Mouse (Mus musculus): ENCODE measurements around the gene Cpn1.

DNA sequence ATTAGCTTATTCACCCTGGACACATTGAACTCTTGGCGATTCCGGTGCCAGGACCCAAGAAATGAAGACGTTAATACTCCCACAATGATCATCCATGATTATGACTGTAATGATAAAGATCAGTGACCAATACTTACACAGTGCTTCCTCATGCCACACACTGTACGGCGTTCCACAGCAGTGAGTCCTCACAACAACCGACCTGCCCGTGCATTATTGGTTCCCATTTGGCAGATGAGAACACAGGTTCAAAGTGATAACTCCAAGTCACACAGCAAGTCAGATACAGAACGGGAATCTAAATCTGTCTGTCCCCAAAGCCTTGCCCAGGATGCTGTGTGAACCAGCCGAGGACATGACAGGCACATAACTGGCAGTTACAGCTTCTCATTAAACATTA is 71.4 kb downstream of the Cpn1 start:
- TF ChIP-seq CTCF (IDR thresholded peaks at IDR 0.05; ENCODE audit: low read depth) (no peak), EP300 (optimal IDR thresholded peaks at IDR 0.05) (no peak)
